Mouse (Mus musculus) mouse embryonic stem cell (cell line): Measurements from ENCODE around the gene Tasp1.
"Not testable (repeated sequence)": the region's sequence is repeated elsewhere in the genome, so short reads cannot be mapped to it uniquely, and the experiment has no call there.

ENCODE experiments used
- in situ Hi-C, 2 experiments: fragments of 300-500 bp; cut with MboI; formaldehyde crosslinking; loops; 1 replicate in 1 of 2; 3 replicates in 1 of 2; pipeline ENCODE4 v1.14.3; 2019 to 2020; ENCODE audit warnings: low sequenced_read_pairs in 2 of 2, low pct_unique_long_range_greater_than_20kb in 1 of 2, mixed read lengths in 1 of 2; ENCODE audit not compliant: unreplicated experiment in 1 of 2

Gene Tasp1

DNA sequence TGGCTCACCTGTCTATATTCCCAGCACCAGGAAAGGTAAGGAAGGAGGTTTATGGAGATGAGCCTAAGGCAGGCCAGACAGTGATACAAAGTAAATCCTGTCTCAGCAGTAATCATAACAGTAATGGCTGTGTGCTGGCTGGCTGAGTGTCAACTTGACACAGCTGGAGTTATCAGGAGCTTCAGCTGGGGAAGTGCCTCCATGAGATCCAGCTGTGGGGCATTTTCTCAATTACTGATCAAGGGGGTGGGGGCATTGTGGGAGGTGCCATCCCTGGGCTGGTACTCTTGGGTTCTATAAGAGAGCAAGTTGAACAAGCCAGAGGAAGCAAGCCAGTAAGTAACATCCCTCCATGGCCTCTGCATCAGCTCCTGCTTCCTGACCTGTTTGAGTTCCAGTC, 145.2 kb downstream of the Tasp1 start:
- in situ Hi-C loops: not testable (repeated sequence)

- in situ Hi-C loops: no loop called here
Observed at GRCm38 (mm10) chr2:139919757-139920156, 146.8 kb downstream of the Tasp1 start.

GRCm38 (mm10) chr2:139906441-139907157, 160.0 kb downstream of the Tasp1 start:
- in situ Hi-C loops: no loop called here

DNA sequence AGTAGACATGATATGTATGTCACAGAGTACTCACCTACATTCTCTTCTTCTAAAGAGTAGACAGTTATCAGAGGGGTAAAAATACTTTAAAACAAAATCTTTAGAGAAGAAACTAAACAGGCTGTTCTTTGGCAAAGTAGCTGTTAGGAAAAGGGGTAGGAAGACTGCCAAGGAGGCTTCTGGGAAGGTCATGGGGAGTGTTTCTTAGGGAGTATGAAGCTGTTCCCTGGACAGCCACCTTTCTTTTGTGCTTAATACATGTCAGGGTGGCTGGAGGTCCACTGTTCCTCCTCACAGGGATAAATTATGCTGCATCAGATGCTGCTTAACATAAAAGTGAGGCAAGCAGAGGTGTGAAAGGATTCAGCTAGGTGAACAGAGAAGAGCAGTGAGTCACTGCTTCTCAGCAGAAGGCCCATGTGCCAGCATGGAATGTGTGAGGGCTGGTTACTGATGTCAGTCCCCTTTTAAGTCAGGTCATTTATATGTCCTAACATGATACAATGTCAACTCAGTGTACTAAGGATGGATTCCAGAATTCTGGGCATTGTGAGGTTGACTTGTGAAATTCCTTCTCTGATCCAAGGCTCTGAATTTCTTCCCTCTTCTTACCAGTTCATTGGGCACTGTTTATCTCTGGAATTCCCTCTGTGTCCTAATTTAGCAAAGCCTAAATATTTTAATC, 175.1 kb downstream of the Tasp1 start:
- in situ Hi-C loops: no loop called here

DNA sequence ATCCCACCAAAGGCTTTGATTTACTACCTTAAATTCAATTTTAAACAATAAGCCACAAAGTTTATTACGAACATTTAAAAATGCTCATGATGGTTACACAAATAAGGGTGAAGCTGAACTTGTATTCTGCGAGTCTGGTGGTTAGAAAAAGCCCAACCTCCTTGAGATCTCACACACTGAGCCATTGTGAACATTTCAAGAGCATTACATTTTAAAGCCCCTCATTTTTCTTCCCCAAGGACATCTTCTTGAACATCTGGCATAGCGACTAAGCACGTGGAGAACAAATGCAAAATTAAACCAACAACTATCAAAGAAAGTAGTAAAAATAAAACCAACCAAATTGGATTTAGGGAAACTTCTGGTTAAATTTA, 182.4 kb downstream of the Tasp1 start:
- in situ Hi-C loops: no loop called here

DNA sequence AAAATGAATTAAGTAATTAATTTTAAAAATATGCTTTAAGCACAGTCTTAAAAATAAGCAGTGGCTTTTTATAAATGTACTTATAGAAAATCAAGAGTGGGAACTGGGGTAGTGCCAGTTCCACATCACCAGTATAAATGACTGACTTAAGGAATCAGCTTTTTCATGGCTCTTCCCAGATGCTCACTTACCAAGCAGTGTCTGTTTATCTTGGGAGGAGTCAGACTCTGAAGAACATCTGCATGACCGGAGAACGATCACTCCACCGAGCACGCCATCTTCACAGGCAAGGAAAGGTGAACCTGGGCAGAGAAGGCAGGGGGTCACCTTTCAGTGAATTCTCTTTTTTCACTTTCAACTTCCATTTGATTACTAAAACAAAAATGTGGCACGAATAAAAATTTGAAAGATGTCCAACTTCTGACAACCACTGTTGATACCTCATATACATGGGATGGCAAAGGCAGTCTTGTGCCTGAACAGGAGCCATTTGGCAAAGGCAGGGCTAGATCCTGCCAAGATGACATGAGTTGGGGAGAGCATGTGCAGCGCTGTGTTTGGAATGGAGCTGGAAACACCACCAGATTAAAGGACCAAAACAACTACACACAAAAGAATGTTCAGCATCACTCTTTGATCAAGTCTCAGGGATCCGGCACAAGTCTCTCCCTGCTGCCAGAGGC, 182.9 kb downstream of the Tasp1 start:
- in situ Hi-C loops: no loop called here

DNA sequence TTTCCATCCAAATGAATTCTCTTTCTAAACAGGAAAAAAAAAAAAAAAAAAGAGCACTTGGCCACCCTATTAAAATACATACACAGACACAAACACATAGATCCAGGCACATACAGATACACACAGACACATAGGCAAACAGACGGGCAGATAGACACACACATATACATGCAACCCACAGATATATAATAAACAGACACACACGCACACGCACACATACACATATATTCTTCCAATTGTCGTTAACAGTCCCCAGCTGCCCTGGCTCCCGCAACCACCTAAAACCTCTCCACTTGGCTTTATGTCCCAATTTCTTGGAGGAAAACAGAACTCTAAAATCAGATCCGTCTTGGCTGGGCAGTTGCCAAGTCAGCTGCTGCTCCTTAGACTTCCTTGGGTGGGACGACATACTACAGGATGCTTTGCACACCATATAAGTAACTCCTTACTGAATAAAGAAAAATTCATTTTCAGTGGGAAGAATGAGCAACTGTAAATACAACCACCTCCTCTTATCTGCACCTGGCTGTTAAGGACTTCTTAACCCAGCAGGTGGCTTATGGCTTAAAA, 188.5 kb downstream of the Tasp1 start:
- in situ Hi-C loops: no loop called here

DNA sequence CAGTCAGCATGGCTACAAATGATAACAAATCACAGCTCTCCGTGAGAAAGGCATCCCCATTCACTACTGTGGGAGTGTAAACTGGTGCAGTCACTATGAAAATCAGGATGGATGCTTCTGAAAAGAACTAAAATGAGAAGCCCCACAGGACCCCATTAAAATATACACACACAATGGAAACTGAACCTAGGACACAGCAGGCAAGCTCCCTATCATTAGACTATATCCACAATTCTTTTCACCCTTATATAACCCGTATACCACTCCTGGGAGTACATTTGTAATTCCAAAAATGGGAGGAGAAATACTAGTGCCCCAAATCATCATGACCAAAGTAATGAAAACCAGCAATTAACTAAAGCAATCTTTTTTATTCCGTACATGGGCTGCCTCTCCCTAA, 190.7 kb downstream of the Tasp1 start:
- in situ Hi-C loops: no loop called here

DNA sequence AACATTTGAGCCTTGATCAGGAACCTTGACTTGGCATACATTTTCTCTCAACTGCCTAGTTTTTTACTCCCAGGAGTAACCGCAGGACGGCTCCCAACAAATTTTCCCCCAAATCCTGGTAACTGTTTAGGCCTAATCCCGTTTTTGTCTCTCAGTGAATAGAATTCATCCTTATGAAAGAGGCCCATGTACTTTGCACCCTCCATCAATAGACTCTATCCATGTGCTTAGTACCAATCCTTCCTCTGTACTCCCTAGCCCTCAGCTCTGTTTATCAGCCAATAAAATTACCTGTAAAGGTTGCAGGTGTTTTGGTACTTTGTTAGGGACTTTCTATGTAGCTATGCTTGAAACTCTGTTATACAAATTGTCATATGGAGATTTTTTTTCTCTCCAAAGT, 192.4 kb downstream of the Tasp1 start:
- in situ Hi-C loops: no loop called here

- in situ Hi-C loops: no loop called here
Observed at GRCm38 (mm10) chr2:139873762-139874161, 192.8 kb downstream of the Tasp1 start.

DNA sequence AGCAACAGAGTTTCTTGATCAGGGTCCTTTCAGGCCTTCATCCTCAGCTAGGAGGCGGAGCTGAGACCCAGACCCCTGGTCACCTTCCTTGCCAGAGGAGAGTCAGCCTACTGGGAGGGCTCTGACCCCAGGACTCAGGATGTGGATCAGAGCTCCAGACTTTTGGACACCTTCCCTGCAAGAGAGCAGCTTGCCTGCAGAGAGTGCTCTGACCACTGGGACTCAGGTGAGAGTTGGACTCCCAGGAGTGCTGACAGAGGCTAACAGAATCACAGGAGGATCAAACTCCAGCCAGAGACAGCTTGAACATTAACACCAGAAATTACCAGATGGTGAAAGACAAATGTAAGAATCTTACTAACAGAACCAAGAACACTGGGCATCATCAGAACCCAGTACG, 197.5 kb downstream of the Tasp1 start:
- in situ Hi-C loops: not testable (repeated sequence)

- in situ Hi-C loops: not testable (repeated sequence)
Observed at GRCm38 (mm10) chr2:139863396-139863795, 203.2 kb downstream of the Tasp1 start.

GRCm38 (mm10) chr2:139860133-139860494, 206.5 kb downstream of the Tasp1 start:
- in situ Hi-C loops: no loop called here

DNA sequence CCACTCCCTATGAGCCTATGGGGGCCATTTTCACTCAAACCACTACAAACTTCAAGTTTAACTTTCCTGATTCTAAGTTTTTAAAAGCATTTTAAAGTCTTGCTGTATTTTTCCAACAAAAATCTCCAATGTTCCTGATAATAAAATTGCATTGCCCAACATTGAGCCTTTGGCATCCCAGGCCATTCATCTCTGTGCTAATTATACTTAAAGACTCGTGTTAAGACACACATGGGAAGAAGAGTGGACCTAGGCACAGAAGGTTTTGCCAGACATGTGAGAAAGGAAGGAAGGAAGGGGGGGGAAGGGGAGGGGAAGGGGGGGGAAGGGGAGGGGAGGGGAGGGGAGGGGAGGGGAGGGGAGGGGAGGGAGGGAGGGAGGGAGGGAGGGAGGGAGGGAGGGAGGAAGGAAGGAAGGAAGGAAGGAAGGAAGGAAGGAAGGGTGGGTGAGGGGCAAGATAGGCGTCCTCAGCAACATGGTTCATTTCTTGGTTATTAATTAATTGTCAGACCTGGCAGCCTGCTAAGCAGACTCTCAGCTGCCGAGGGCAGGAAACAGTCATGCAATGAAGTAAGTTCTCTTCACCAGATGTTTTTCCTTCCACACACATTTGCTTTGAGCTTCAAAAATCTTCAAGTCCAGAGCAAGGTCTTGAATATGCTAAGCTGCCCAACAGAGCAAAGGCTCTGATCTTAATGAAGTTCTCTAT, 207.0 kb downstream of the Tasp1 start:
- in situ Hi-C loops: no loop called here

DNA sequence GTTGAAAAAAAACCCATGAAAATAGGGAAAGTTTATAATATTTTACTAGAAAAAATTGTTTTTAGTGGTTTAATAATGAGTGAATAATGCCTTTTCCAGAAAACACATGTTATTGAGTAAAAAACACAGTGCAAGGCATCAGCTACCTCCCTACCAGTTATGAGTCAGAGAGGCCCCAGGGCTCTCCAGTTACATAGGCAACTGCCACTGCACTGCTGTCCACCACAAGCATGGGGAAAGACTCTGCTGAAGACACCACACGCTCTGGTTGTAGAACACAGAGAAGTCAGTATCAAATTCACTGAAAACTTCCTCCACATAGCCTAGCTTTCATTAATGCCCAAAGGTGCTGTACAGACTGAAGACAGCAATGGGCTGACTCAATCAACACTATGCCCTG, 217.0 kb downstream of the Tasp1 start:
- in situ Hi-C loops: no loop called here

GRCm38 (mm10) chr2:139841359-139841758, 225.2 kb downstream of the Tasp1 start:
- in situ Hi-C loops: no loop called here

DNA sequence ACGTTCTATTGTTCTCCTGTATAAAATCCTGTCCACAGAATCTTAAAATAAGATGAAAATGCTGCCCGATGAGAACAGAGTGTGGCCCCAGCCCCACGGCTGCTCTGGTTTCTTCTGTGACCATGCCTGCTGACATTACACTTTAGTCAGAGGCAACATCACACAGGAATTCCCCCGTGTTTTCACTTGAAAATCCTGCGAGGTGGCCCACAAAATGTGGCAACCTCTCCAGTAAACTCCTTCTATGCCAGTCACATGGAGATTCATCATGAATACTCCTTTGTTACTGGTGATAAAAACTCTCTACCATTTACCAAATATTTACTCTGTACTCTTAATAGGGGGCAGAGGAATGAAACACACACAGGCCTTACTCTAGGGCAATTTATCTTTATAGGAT, 225.7 kb downstream of the Tasp1 start:
- in situ Hi-C loops: no loop called here

DNA sequence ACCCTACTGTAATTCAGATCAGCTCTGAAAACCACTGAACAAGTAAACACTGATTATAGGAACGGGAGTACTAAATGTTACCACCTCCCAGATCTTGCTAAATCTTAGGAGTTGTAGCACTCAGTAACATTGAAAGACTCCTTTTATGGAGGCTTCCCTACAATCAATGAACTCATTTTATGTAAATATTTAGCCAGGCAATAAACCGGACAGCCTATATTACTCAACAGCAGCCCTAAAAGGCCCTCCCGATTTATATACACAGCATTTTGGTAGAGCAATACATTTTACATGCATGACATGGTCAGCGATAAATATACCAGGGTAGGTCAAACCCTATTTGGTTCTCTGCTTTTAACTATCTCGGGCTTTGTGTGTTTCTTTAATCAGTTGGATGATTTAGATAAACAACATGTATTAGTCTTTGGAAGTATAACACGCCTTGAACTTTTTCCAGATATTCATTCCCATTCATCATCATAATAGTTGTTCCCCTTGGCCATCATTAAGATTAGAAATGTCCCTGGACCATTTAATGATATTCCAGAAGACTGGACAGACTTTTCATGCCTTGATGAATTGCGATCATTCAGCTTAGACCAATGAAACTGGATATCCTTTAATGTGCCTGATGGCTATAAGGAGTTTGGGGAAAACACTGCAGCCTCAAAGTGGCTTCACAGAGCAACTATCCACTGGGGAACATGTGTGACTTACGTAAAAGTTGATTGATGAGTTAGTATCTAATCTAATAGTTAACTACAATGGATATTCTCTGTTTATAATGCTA, 244.8 kb downstream of the Tasp1 start:
- in situ Hi-C loops: no loop called here
